21 mouse cellular contexts compared by ENCODE assay signal in genomic region chr7:64439595-64440518, GRCm38 (mm10). TPM values are rescaled to one million over a fixed set of nuclear protein-coding genes. Genes with fewer than 3 reads are reported as not detected.
DNase-seq lines count a peak whose midpoint lies in the region; ATAC-seq and TF ChIP-seq lines count a peak whose summit lies in the region.
"Had no signal": no experiment of that assay in that cellular context is flagged by ENCODE, and none has a peak within 500 bp of the region (broad histone marks: within the 10 kb centered on the region; RNA-seq: fewer than 3 reads in every experiment).

No protein-coding gene starts in this region.

- no peak overlapping the region for H3K4me2 ChIP-seq in midbrain, embryonic 15.5 days
- H3K4me2 ChIP-seq in hindbrain, embryonic 14.5 days (replicated peaks), result no peak overlapping the region
- H3K4me2 ChIP-seq in midbrain, embryonic 13.5 days (replicated peaks), result no peak overlapping the region
- H3K4me2 ChIP-seq: embryonic facial prominence, embryonic 12.5 days; forebrain, embryonic 15.5 days; heart, embryonic 13.5 days; intestine, embryonic 15.5 days; limb, embryonic 13.5 days had no signal

- no peak overlapping the region for H3K4me3 ChIP-seq in midbrain, embryonic 10.5 days
- H3K4me3 ChIP-seq in midbrain, embryonic 15.5 days, result no peak overlapping the region
- H3K4me3 ChIP-seq in embryonic facial prominence, embryonic 10.5 days, result no peak overlapping the region
- H3K4me3 ChIP-seq in hindbrain, embryonic 14.5 days (replicated peaks; ENCODE audit: low read length), result no peak overlapping the region
- H3K4me3 ChIP-seq in midbrain, embryonic 13.5 days (replicated peaks), result no peak overlapping the region
- no peak overlapping the region for H3K4me3 ChIP-seq in lung, adult 2 months (replicated peaks; ENCODE audit: extremely low read depth, low read depth, low read length)
- H3K4me3 ChIP-seq: embryonic facial prominence, embryonic 12.5 days; forebrain, embryonic 15.5 days; gastrocnemius, adult 2 months; heart, embryonic 13.5 days; intestine, embryonic 15.5 days; limb, embryonic 13.5 days had no signal

- no peaks in the 10 kb centered on the region for H3K27me3 ChIP-seq in midbrain, embryonic 10.5 days (ENCODE audit: low read depth, poor library complexity, severe bottlenecking)
- H3K27me3 ChIP-seq in midbrain, embryonic 15.5 days (replicated peaks), result no peaks in the 10 kb centered on the region
- no peaks in the 10 kb centered on the region for H3K27me3 ChIP-seq in embryonic facial prominence, embryonic 10.5 days (replicated peaks; ENCODE audit: low read depth, poor library complexity, severe bottlenecking)
- no peaks in the 10 kb centered on the region for H3K27me3 ChIP-seq in hindbrain, embryonic 14.5 days (ENCODE audit: control insufficient read depth, insufficient read depth, low read length)
- no peaks in the 10 kb centered on the region for H3K27me3 ChIP-seq in midbrain, embryonic 13.5 days
- H3K27me3 ChIP-seq: embryonic facial prominence, embryonic 12.5 days; forebrain, embryonic 15.5 days; heart, embryonic 13.5 days; intestine, embryonic 15.5 days; limb, embryonic 13.5 days had no signal

- no peak for TF ChIP-seq CTCF in lung, adult 2 months (IDR thresholded peaks at IDR 0.05; ENCODE audit: insufficient read depth, low read length)

- no peaks in the 10 kb centered on the region for H3K9me3 ChIP-seq in midbrain, embryonic 10.5 days (replicated peaks)
- no peaks in the 10 kb centered on the region for H3K9me3 ChIP-seq in midbrain, embryonic 15.5 days
- H3K9me3 ChIP-seq in embryonic facial prominence, embryonic 10.5 days, result no peaks in the 10 kb centered on the region
- no peaks in the 10 kb centered on the region for H3K9me3 ChIP-seq in hindbrain, embryonic 14.5 days (ENCODE audit: control insufficient read depth, low read length)
- no peaks in the 10 kb centered on the region for H3K9me3 ChIP-seq in midbrain, embryonic 13.5 days
- H3K9me3 ChIP-seq: embryonic facial prominence, embryonic 12.5 days; forebrain, embryonic 15.5 days; heart, embryonic 13.5 days; intestine, embryonic 15.5 days; limb, embryonic 13.5 days had no signal

- 67% methylated on average over 5 of the region's 5 CpGs for WGBS in midbrain, embryonic 10.5 days
- 57% methylated on average over 5 of the region's 5 CpGs for WGBS in midbrain, embryonic 15.5 days
- WGBS in embryonic facial prominence, embryonic 10.5 days, result 63% methylated on average over 5 of the region's 5 CpGs
- 41% methylated on average over 5 of the region's 5 CpGs for WGBS in hindbrain, embryonic 14.5 days
- WGBS in midbrain, embryonic 13.5 days, result 60% methylated on average over 5 of the region's 5 CpGs
- 69% methylated on average over 5 of the region's 5 CpGs for WGBS in lung, adult 2 months

- H3K27ac ChIP-seq in midbrain, embryonic 10.5 days (replicated peaks), result no peak overlapping the region; the same call in 1 of the 2 replicates
- H3K27ac ChIP-seq in midbrain, embryonic 15.5 days, result no peak overlapping the region
- H3K27ac ChIP-seq in embryonic facial prominence, embryonic 10.5 days (replicated peaks), result peak overlapping the region; percentile 40; the same call in 1 of the 2 replicates
- H3K27ac ChIP-seq in hindbrain, embryonic 14.5 days, result no peak overlapping the region
- 0 out of 2 replicates have a peak overlapping the region, but pooled peaks have one; percentile 41 for H3K27ac ChIP-seq in midbrain, embryonic 13.5 days
- H3K27ac ChIP-seq: embryonic facial prominence, embryonic 12.5 days; forebrain, embryonic 15.5 days; gastrocnemius, adult 2 months; heart, embryonic 13.5 days; intestine, embryonic 15.5 days; limb, embryonic 13.5 days; liver, embryonic 14.5 days; macrophage had no signal

- H3K9ac ChIP-seq in midbrain, embryonic 15.5 days, result no peak overlapping the region
- no peak overlapping the region for H3K9ac ChIP-seq in hindbrain, embryonic 14.5 days
- no peak overlapping the region for H3K9ac ChIP-seq in midbrain, embryonic 13.5 days (replicated peaks)
- H3K9ac ChIP-seq: embryonic facial prominence, embryonic 12.5 days; forebrain, embryonic 15.5 days; heart, embryonic 13.5 days; intestine, embryonic 15.5 days; limb, embryonic 13.5 days; liver, embryonic 14.5 days had no signal

- H3K4me1 ChIP-seq in midbrain, embryonic 10.5 days, result peaks cover 9% of the 10 kb centered on the region
- H3K4me1 ChIP-seq in midbrain, embryonic 15.5 days, result no peaks in the 10 kb centered on the region
- peaks cover 8% of the 10 kb centered on the region for H3K4me1 ChIP-seq in embryonic facial prominence, embryonic 10.5 days
- H3K4me1 ChIP-seq in hindbrain, embryonic 14.5 days (replicated peaks; ENCODE audit: control insufficient read depth, insufficient read depth, low read length), result peaks cover 3% of the 10 kb centered on the region; the same call in 1 of the 2 replicates
- peaks cover 11% of the 10 kb centered on the region; the same call in 1 of the 2 replicates for H3K4me1 ChIP-seq in midbrain, embryonic 13.5 days (replicated peaks)
- no peaks in the 10 kb centered on the region for H3K4me1 ChIP-seq in lung, adult 2 months (ENCODE audit: control insufficient read depth, insufficient read depth, low read length)
- H3K4me1 ChIP-seq: forebrain, embryonic 15.5 days; heart, embryonic 13.5 days; intestine, embryonic 15.5 days; limb, embryonic 13.5 days had no signal

- TF ChIP-seq POLR2A in lung, adult 2 months (IDR thresholded peaks at IDR 0.05; ENCODE audit: borderline replicate concordance, extremely low read depth, low read depth, low read length), result no peak

- DNase-seq in midbrain, embryonic 10.5 days (ENCODE audit: low spot score), result peak; percentile 18
- no peak for DNase-seq in embryonic facial prominence, embryonic 10.5 days (ENCODE audit: low spot score)
- DNase-seq in hindbrain, embryonic 14.5 days (ENCODE audit: low spot score), result no peak
- no peak for DNase-seq in lung, adult 2 months
- DNase-seq in layer of hippocampus, postnatal 25 days (ENCODE audit: extremely low spot score in 1 of 2, low spot score in 1 of 2), result no peak
- no peak for DNase-seq in thymus, postnatal 36 days
- DNase-seq: adrenal gland, postnatal 25 days; cerebellum, adult 18-20 months; cerebellum, postnatal 25 days; gastrocnemius, adult 2 months; kidney, postnatal 36 days; right cerebral cortex, postnatal 4 days had no signal

- no peaks in the 10 kb centered on the region for H3K36me3 ChIP-seq in midbrain, embryonic 10.5 days
- no peaks in the 10 kb centered on the region for H3K36me3 ChIP-seq in midbrain, embryonic 15.5 days (replicated peaks)
- no peaks in the 10 kb centered on the region for H3K36me3 ChIP-seq in embryonic facial prominence, embryonic 10.5 days (replicated peaks)
- H3K36me3 ChIP-seq in hindbrain, embryonic 14.5 days (replicated peaks; ENCODE audit: control insufficient read depth, insufficient read depth), result no peaks in the 10 kb centered on the region
- H3K36me3 ChIP-seq in midbrain, embryonic 13.5 days, result no peaks in the 10 kb centered on the region
- H3K36me3 ChIP-seq: embryonic facial prominence, embryonic 12.5 days; forebrain, embryonic 15.5 days; heart, embryonic 13.5 days; intestine, embryonic 15.5 days; limb, embryonic 13.5 days had no signal

- ATAC-seq in midbrain, embryonic 15.5 days (replicated peaks), result no peak
- peak; percentile 64; the same call in 1 of the 2 replicates for ATAC-seq in hindbrain, embryonic 14.5 days (ENCODE audit: low FRiP score)
- ATAC-seq in midbrain, embryonic 13.5 days, result peak; percentile 66; the same call in 1 of the 2 replicates
- ATAC-seq: forebrain, embryonic 15.5 days; intestine, embryonic 15.5 days had no signal

RNA-seq across cellular contexts. Expression of gene Mcee, which starts 47.5 kb away (rescaled TPM):
- polyA plus RNA-seq in midbrain, embryonic 10.5 days (2016; fragmentation: Nextera tagmentation; extraction: Ambion mirVana), result 37.6 and 41.2 TPM in 2 replicates
- polyA plus RNA-seq in midbrain, embryonic 15.5 days (2015; fragmentation: Nextera tagmentation; extraction: Ambion mirVana), result 32.8 and 33.4 TPM in 2 replicates
- 44.0 and 44.6 TPM in 2 replicates for polyA plus RNA-seq in embryonic facial prominence, embryonic 10.5 days (2016; fragmentation: Nextera tagmentation; extraction: Ambion mirVana)
- 47.3 and 58.9 TPM in 2 replicates for polyA plus RNA-seq in hindbrain, embryonic 14.5 days (2014; fragmentation: Nextera tagmentation; extraction: Ambion mirVana)
- polyA plus RNA-seq in midbrain, embryonic 13.5 days (2015; fragmentation: Nextera tagmentation; extraction: Ambion mirVana), result 34.3 and 36.1 TPM in 2 replicates
- 21.0 and 21.1 TPM in 2 replicates for polyA plus RNA-seq in lung, adult 2 months (2012; rRNA removed)
- 10 to 100 TPM; 47.5 to 51.0 TPM for total RNA-seq in layer of hippocampus, postnatal 25 days (2021)

RNA-seq across cellular contexts. Expression of gene Mphosph10, which starts 47.8 kb away (rescaled TPM):
- polyA plus RNA-seq in midbrain, embryonic 10.5 days (2016; fragmentation: Nextera tagmentation; extraction: Ambion mirVana), result 46.8 and 53.0 TPM in 2 replicates
- 23.2 and 23.7 TPM in 2 replicates for polyA plus RNA-seq in midbrain, embryonic 15.5 days (2015; fragmentation: Nextera tagmentation; extraction: Ambion mirVana)
- polyA plus RNA-seq in embryonic facial prominence, embryonic 10.5 days (2016; fragmentation: Nextera tagmentation; extraction: Ambion mirVana), result 53.4 and 56.1 TPM in 2 replicates
- 20.2 and 22.5 TPM in 2 replicates for polyA plus RNA-seq in hindbrain, embryonic 14.5 days (2014; fragmentation: Nextera tagmentation; extraction: Ambion mirVana)
- 31.1 and 34.3 TPM in 2 replicates for polyA plus RNA-seq in midbrain, embryonic 13.5 days (2015; fragmentation: Nextera tagmentation; extraction: Ambion mirVana)
- polyA plus RNA-seq in lung, adult 2 months (2012; rRNA removed), result 0.51 and 1.3 TPM in 2 replicates
- total RNA-seq in layer of hippocampus, postnatal 25 days (2021), result 10 to 100 TPM; 20.5 to 22.7 TPM

Comparison
In these comparisons a context has a peak if more than half of its experiments do, and no peak if none do; other contexts are left out.
1. H3K27ac ChIP-seq: peak in embryonic facial prominence, embryonic 10.5 days (single experiment) and midbrain, embryonic 13.5 days (single experiment); none in midbrain, embryonic 10.5 days (single experiment), midbrain, embryonic 15.5 days (single experiment) and hindbrain, embryonic 14.5 days (single experiment).